Mouse (Mus musculus): ENCODE results near the gene Gm16451.
"Not testable (repeated sequence)": the region's sequence is repeated elsewhere in the genome, so short reads cannot be mapped to it uniquely, and the experiment has no call there.

Gene Gm16451

GRCm38 (mm10) chr7:22118145-22118544 is at the start of gene Gm16451:
Gene Gm16451 (minus strand): TSS chr7:22118245.
- DNase-seq, result not testable (repeated sequence)

DNA sequence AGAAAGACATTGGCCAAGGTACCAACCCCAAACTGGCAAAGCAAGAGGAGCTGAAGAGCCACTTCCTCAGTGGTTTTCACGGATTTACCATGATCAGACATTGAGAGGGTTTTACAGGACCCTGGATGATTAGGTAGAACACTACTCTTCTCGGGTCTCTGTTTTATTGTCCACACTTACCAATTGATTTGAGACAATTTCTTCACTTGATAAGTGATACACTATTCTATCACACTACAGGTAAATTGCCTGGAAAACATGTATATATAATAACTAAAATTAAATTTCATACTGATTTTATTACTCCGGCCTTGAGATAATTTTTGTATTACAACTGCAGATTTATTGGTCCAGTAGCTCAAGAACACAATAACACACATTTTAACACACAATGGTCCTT is 45.9 kb upstream of the Gm16451 start, which contains the start of gene Vmn1r142:
Gene Vmn1r142 (minus strand): TSS at position 101 of the 400 bp plus-strand sequence.
- not testable (repeated sequence) for DNase-seq

- DNase-seq, result not testable (repeated sequence)
Measured at GRCm38 (mm10) chr7:22134641-22135040, 16.6 kb upstream of the Gm16451 start, which contains the start of gene Gm10666. Gene Gm10666 (minus strand): TSS chr7:22134741.

DNA sequence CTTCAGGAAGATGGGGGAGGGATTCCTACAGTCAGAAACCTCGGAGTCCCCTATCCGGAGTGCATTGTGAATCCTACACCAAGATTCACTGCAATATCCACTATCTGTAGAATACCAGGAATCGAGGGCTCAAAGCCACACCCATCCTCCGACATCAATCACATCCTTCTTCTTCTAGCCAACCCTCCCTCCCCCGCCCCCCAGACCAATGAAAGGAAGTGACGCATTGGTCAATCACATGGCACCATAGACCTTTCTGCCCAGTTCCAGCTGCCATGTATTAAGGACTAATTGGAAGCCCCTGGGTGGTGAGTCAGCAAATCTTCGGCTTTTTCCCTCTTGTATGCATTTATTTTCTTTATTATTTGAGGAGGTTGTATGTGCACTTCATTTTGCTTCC is 49.3 kb downstream of the Gm16451 start, which contains the start of gene Vmn1r139:
Gene Vmn1r139 (plus strand): TSS at position 301 of the 400 bp plus-strand sequence.
- not testable (repeated sequence) for DNase-seq
